Mouse (Mus musculus) cortical plate, adult 2 months (tissue): ENCODE results near the gene Bhlha9.

Experiments used
- CTCF ChIP-seq: fragments of 200-500 bp; IDR thresholded peaks from 2 replicates; pipeline ENCODE4 v1.5.1; 2011; ENCODE audit warnings: mild to moderate bottlenecking, control low read depth, low read length; ENCODE audit not compliant: insufficient read depth; ENCODE audit errors: extremely low read depth
- POLR2A ChIP-seq: fragments of 200-500 bp; IDR thresholded peaks from 2 replicates; pipeline ENCODE4 v1.6.1; 2011; ENCODE audit warnings: mild to moderate bottlenecking, low read length, control low read depth; ENCODE audit not compliant: insufficient read depth; ENCODE audit errors: extremely low read depth

DNA sequence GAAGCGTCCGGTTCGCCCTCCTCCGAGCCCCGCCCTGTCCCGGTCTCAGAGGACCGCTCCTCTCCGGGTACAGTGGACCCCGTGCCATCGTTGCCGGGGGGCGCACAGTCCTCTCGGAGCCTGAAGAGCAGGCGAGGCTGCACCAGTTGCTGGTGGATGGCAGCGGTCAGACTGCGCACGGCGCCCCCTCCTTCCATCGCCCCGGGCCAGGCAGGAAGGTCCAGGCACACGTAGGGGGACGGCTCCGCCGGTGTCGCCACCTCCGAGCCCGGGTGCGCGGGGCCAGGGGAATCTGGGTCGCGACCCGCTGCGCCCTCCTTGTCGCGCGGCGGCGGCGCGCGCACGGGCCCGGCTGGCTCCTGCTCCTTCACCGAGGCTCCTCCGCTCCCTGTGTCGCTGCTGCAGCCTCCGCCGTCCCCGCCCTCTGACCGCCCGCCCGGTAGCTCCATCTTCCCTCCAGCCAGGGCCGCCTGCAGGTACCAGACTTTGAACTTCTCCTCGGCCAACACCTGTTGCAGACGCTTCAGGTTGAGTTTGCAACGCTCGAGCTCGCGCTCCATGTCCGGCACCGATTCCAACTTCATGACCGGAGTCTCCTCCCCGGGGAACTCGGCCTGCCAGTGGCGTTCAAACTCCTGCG, 49.6 kb upstream of the Bhlha9 start:
- TF ChIP-seq CTCF (no peak), POLR2A (no peak)
